Mouse (Mus musculus): ENCODE measurements at regions not wholly inside any gene's neighbourhood (a gene's known extent, or its start where the extent isn't known, plus 50 kb on each side); places are given as distances from the start of the nearest gene placed in this dataset.

GRCm38 (mm10) chr16:51315608-51316007, 715.4 kb upstream of the Cblb start:
- 17% methylated on average over 6 of the region's 6 CpGs for WGBS
- no peak for ATAC-seq (ENCODE audit: low FRiP score, low TSS enrichment)
- no peak for DNase-seq (ENCODE audit: low spot score)
- Histone ChIP-seq H3K9me3 (ENCODE audit: control insufficient read depth, low read length) (no peaks in the 10 kb centered on the region), H3K9ac (ENCODE audit: low read length) (no peak overlapping the region), H3K36me3 (ENCODE audit: control insufficient read depth, insufficient read depth, low read length) (no peaks in the 10 kb centered on the region), H3K4me3 (ENCODE audit: low read depth, low read length) (no peak overlapping the region), H3K27ac (replicated peaks) (no peak overlapping the region), H3K27me3 (ENCODE audit: control insufficient read depth, insufficient read depth, low read length) (no peaks in the 10 kb centered on the region), H3K4me1 (replicated peaks; ENCODE audit: control insufficient read depth, insufficient read depth) (no peaks in the 10 kb centered on the region), H3K4me2 (replicated peaks; ENCODE audit: low read depth) (no peak overlapping the region)
- TF ChIP-seq EP300 (optimal IDR thresholded peaks at IDR 0.05), result no peak
- peak; percentile 87 for TF ChIP-seq CTCF (IDR thresholded peaks at IDR 0.05; ENCODE audit: low read depth)

DNA sequence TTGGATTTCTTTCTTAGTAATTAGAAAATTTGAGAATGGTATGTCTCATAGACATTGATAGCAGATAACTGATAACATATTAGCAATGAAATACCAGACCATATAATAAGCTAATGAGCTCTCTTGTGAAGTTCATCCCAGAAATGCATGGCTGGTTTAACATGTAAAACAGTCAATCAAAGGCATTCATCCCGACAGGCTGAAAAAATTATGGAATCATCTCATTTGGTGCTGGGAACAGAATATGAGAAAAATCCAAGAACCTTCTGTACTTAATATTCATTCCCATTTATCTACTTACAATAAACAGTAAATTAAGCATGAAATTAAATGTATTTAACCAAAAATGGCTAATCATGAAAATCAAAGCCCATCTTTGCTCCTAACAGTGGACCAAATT, 698.8 kb upstream of the Cblb start:
- H3K9ac ChIP-seq (ENCODE audit: low read length), result no peak overlapping the region
- H3K4me2 ChIP-seq (replicated peaks; ENCODE audit: low read depth), result no peak overlapping the region
- no peaks in the 10 kb centered on the region for H3K36me3 ChIP-seq (ENCODE audit: control insufficient read depth, insufficient read depth, low read length)
- H3K4me1 ChIP-seq (replicated peaks; ENCODE audit: control insufficient read depth, insufficient read depth), result no peaks in the 10 kb centered on the region
- TF ChIP-seq EP300 (optimal IDR thresholded peaks at IDR 0.05), result no peak
- TF ChIP-seq CTCF (IDR thresholded peaks at IDR 0.05; ENCODE audit: low read depth), result no peak
- no peak overlapping the region for H3K4me3 ChIP-seq (ENCODE audit: low read depth, low read length)
- DNase-seq (ENCODE audit: low spot score) (no peak), ATAC-seq (ENCODE audit: low FRiP score, low TSS enrichment) (no peak)
- 88% methylated on average over 1 of the region's 1 CpGs for WGBS
- H3K27me3 ChIP-seq (ENCODE audit: control insufficient read depth, insufficient read depth, low read length), result no peaks in the 10 kb centered on the region
- H3K9me3 ChIP-seq (ENCODE audit: control insufficient read depth, low read length), result no peaks in the 10 kb centered on the region
- H3K27ac ChIP-seq (replicated peaks), result no peak overlapping the region

GRCm38 (mm10) chr16:51334972-51335371, 696.1 kb upstream of the Cblb start:
- Histone ChIP-seq H3K9ac (ENCODE audit: low read length) (no peak overlapping the region), H3K9me3 (ENCODE audit: control insufficient read depth, low read length) (no peaks in the 10 kb centered on the region), H3K36me3 (ENCODE audit: control insufficient read depth, insufficient read depth, low read length) (no peaks in the 10 kb centered on the region), H3K27ac (replicated peaks) (no peak overlapping the region), H3K4me3 (ENCODE audit: low read depth, low read length) (no peak overlapping the region), H3K4me1 (replicated peaks; ENCODE audit: control insufficient read depth, insufficient read depth) (no peaks in the 10 kb centered on the region), H3K27me3 (ENCODE audit: control insufficient read depth, insufficient read depth, low read length) (no peaks in the 10 kb centered on the region), H3K4me2 (replicated peaks; ENCODE audit: low read depth) (no peak overlapping the region)
- DNase-seq (ENCODE audit: low spot score), result no peak
- no peak for TF ChIP-seq CTCF (IDR thresholded peaks at IDR 0.05; ENCODE audit: low read depth)
- no peak for TF ChIP-seq EP300 (optimal IDR thresholded peaks at IDR 0.05)
- ATAC-seq (ENCODE audit: low FRiP score, low TSS enrichment), result no peak
- WGBS, result 83% methylated on average over 7 of the region's 7 CpGs

- TF ChIP-seq EP300 (optimal IDR thresholded peaks at IDR 0.05) (no peak), CTCF (IDR thresholded peaks at IDR 0.05; ENCODE audit: low read depth) (peak; percentile 51)
- H3K4me1 ChIP-seq (replicated peaks; ENCODE audit: control insufficient read depth, insufficient read depth), result no peaks in the 10 kb centered on the region
- no peak overlapping the region for H3K4me3 ChIP-seq (ENCODE audit: low read depth, low read length)
- H3K27ac ChIP-seq (replicated peaks), result no peak overlapping the region
- H3K36me3 ChIP-seq (ENCODE audit: control insufficient read depth, insufficient read depth, low read length), result no peaks in the 10 kb centered on the region
- no peaks in the 10 kb centered on the region for H3K9me3 ChIP-seq (ENCODE audit: control insufficient read depth, low read length)
- H3K4me2 ChIP-seq (replicated peaks; ENCODE audit: low read depth), result no peak overlapping the region
- no peak for ATAC-seq (ENCODE audit: low FRiP score, low TSS enrichment)
- no peak for DNase-seq (ENCODE audit: low spot score)
- H3K9ac ChIP-seq (ENCODE audit: low read length), result no peak overlapping the region
- H3K27me3 ChIP-seq (ENCODE audit: control insufficient read depth, insufficient read depth, low read length), result no peaks in the 10 kb centered on the region
These were observed 683.9 kb upstream of the Cblb start for GRCm38 (mm10) chr16:51347120-51347519.

- Histone ChIP-seq H3K36me3 (ENCODE audit: control insufficient read depth, insufficient read depth, low read length) (no peaks in the 10 kb centered on the region), H3K4me2 (replicated peaks; ENCODE audit: low read depth) (no peak overlapping the region), H3K27ac (replicated peaks) (no peak overlapping the region), H3K4me3 (ENCODE audit: low read depth, low read length) (no peak overlapping the region), H3K27me3 (ENCODE audit: control insufficient read depth, insufficient read depth, low read length) (no peaks in the 10 kb centered on the region), H3K4me1 (replicated peaks; ENCODE audit: control insufficient read depth, insufficient read depth) (no peaks in the 10 kb centered on the region), H3K9me3 (ENCODE audit: control insufficient read depth, low read length) (no peaks in the 10 kb centered on the region), H3K9ac (ENCODE audit: low read length) (no peak overlapping the region)
- WGBS, result 75% methylated on average over 4 of the region's 4 CpGs
- ATAC-seq (ENCODE audit: low FRiP score, low TSS enrichment) (no peak), DNase-seq (ENCODE audit: low spot score) (no peak)
- TF ChIP-seq CTCF (IDR thresholded peaks at IDR 0.05; ENCODE audit: low read depth) (no peak), EP300 (optimal IDR thresholded peaks at IDR 0.05) (no peak)
These were observed 678.9 kb upstream of the Cblb start for GRCm38 (mm10) chr16:51352151-51352550.

DNA sequence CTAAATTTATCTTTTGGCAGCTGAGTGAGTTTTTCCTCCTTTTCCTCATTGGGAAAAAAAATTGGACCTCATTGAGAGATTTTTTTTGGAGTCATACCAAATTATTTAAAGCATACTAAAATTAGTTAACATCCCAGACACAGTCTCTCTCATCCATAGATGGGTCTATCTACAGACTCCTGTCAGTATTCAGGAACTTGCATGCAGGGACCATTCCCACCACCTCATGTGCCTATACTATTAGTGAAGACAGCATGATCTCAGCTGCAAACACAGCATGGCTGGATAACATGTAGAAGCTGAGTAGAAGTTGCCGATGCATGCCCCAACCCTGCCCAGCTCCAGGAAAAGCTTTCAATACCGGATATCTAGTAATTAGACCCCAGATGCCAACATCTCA, 677.2 kb upstream of the Cblb start:
- no peak overlapping the region for H3K4me3 ChIP-seq (ENCODE audit: low read depth, low read length)
- H3K4me2 ChIP-seq (replicated peaks; ENCODE audit: low read depth), result no peak overlapping the region
- H3K27ac ChIP-seq (replicated peaks), result no peak overlapping the region
- H3K36me3 ChIP-seq (ENCODE audit: control insufficient read depth, insufficient read depth, low read length), result no peaks in the 10 kb centered on the region
- DNase-seq (ENCODE audit: low spot score) (no peak), ATAC-seq (ENCODE audit: low FRiP score, low TSS enrichment) (no peak)
- H3K4me1 ChIP-seq (replicated peaks; ENCODE audit: control insufficient read depth, insufficient read depth), result no peaks in the 10 kb centered on the region
- TF ChIP-seq CTCF (IDR thresholded peaks at IDR 0.05; ENCODE audit: low read depth) (no peak), EP300 (optimal IDR thresholded peaks at IDR 0.05) (no peak)
- H3K9ac ChIP-seq (ENCODE audit: low read length), result no peak overlapping the region
- WGBS, result 82% methylated on average over 2 of the region's 2 CpGs
- H3K9me3 ChIP-seq (ENCODE audit: control insufficient read depth, low read length), result no peaks in the 10 kb centered on the region
- no peaks in the 10 kb centered on the region for H3K27me3 ChIP-seq (ENCODE audit: control insufficient read depth, insufficient read depth, low read length)

Measured in stomach, postnatal 0 days (tissue).